Mouse (Mus musculus) erythroblast, embryonic 14.5 days (primary cell): Measurements from ENCODE around the gene Kat2a.

Experiments
- GATA1 ChIP-seq: IDR thresholded peaks from 2 replicates; pipeline ENCODE4 v1.6.1; 2012; ENCODE audit warnings: low read length, inconsistent platforms, mixed read lengths
- TAL1 ChIP-seq: IDR thresholded peaks from 3 replicates; pipeline ENCODE4 v1.6.1; 2012; ENCODE audit warnings: low read length, inconsistent platforms, mixed read lengths

DNA sequence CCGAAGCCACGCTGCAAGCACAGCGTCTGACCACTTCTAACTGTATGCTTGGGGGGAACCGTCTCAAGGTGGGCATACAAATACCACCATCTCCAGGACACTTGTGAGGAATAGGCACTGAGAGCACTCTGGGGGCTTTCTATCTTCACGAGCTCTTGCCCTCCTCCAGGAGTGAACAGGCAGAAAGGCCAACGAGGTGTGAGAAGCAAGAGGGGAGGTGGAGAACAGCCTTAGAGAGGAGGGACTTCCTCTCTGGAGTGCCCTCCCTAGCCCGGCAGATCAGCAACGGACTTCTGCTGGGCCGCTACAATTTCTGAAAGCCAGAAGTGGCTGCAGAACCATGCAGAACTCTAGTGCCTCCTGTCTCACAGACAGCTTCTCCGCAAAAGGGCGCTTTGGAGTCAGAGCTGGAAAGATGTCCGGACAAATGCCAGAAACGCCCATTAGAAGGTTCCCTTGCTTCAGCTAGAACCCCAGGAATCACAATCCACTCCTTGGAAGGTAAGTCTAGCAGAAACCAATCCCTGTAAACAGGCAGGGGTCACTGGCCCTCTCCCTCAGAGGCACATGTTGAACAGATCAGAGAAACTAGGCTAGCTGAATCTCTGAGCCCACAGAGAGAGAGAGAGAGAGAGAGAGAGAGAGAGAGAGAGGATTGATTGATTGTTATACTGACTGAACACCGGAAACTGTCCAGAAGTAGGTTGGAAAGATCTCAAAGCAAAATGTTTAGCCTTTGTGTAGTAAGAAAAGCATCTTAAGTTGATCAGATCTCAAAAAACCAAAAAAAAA is 23.9 kb upstream of the Kat2a start:
- TF ChIP-seq GATA1 (no peak), TAL1 (no peak)
